Mouse (Mus musculus) CH12.LX (cell line): ENCODE data around the gene Sult6b2.

Experiments used
- CHD1 ChIP-seq: IDR thresholded peaks from 2 replicates; pipeline ENCODE4 v1.6.1; 2012; ENCODE audit warnings: low read depth, low read length, improper control_type of control experiment, inconsistent platforms
- CTCF ChIP-seq, 2 experiments: IDR thresholded peaks in 1 of 2; conservative IDR thresholded peaks in 1 of 2; 2 replicates each; pipeline ENCODE4 v1.5.1; 2011 to 2012; ENCODE audit warnings: low read depth in 2 of 2, low read length in 2 of 2, improper control_type of control experiment in 1 of 2, inconsistent platforms in 1 of 2, mild to moderate bottlenecking in 1 of 2, moderate library complexity in 1 of 2
- E2F4 ChIP-seq: IDR thresholded peaks from 2 replicates; pipeline ENCODE4 v1.6.1; 2011; ENCODE audit warnings: low read depth, low read length, improper control_type of control experiment; ENCODE audit not compliant: insufficient replicate concordance
- JUND ChIP-seq: conservative IDR thresholded peaks from 2 replicates; pipeline ENCODE4 v1.6.1; 2011; ENCODE audit warnings: low read depth, low read length, improper control_type of control experiment
- MAFK ChIP-seq: IDR thresholded peaks from 2 replicates; pipeline ENCODE4 v1.6.1; 2011; ENCODE audit warnings: low read length, improper control_type of control experiment; ENCODE audit not compliant: insufficient replicate concordance
- MXI1 ChIP-seq: IDR thresholded peaks from 2 replicates; pipeline ENCODE4 v1.6.1; 2011; ENCODE audit warnings: mild to moderate bottlenecking, low read depth, low read length, improper control_type of control experiment
- POLR2A ChIP-seq: IDR thresholded peaks from 2 replicates; pipeline ENCODE4 v1.6.1; 2011; ENCODE audit warnings: low read depth, mild to moderate bottlenecking, improper control_type of control experiment, low read length
- POLR2AphosphoS2 ChIP-seq: IDR thresholded peaks from 2 replicates; pipeline ENCODE4 v1.6.1; 2011; ENCODE audit warnings: low read depth, low read length, improper control_type of control experiment
- RAD21 ChIP-seq: IDR thresholded peaks from 2 replicates; pipeline ENCODE4 v1.6.1; 2011; ENCODE audit warnings: low read depth, mild to moderate bottlenecking, low read length, improper control_type of control experiment, moderate library complexity
- USF1 ChIP-seq: IDR thresholded peaks from 2 replicates; pipeline ENCODE4 v1.6.1; 2014; ENCODE audit warnings: low read depth, mild to moderate bottlenecking, inconsistent platforms, low read length, improper control_type of control experiment
- ZC3H11A ChIP-seq: IDR thresholded peaks from 2 replicates; pipeline ENCODE4 v1.6.1; 2012; ENCODE audit warnings: low read depth, mild to moderate bottlenecking, inconsistent platforms, low read length, improper control_type of control experiment
- ZKSCAN1 ChIP-seq: IDR thresholded peaks from 2 replicates; pipeline ENCODE4 v1.6.1; 2012; ENCODE audit warnings: low read depth, inconsistent platforms, low read length, improper control_type of control experiment, borderline replicate concordance
- ZMIZ1 ChIP-seq: IDR thresholded peaks from 2 replicates; pipeline ENCODE4 v1.6.1; 2012; ENCODE audit warnings: low read depth, mild to moderate bottlenecking, inconsistent platforms, low read length, improper control_type of control experiment

GRCm38 (mm10) chr6:142852419-142853377 is 48.4 kb upstream of the Sult6b2 start:
- TF ChIP-seq CTCF (conservative IDR thresholded peaks at IDR 0.05 in 1 of 2, IDR thresholded peaks at IDR 0.05 in 1 of 2; ENCODE audit: low read depth in 2 of 2, low read length in 2 of 2): no peak
- no peak for TF ChIP-seq POLR2A
- no peak for TF ChIP-seq ZKSCAN1
- no peak for TF ChIP-seq ZC3H11A
- no peak for TF ChIP-seq E2F4
- TF ChIP-seq USF1: no peak
- TF ChIP-seq CHD1: no peak
- no peak for TF ChIP-seq RAD21
- no peak for TF ChIP-seq MAFK
- TF ChIP-seq POLR2AphosphoS2: no peak
- TF ChIP-seq JUND: no peak
- TF ChIP-seq ZMIZ1: no peak
- no peak for TF ChIP-seq MXI1
